Mouse (Mus musculus): ENCODE measurements around the gene Gpatch3. TPM values are rescaled to one million over a fixed set of nuclear protein-coding genes. Genes with fewer than 3 reads are reported as not detected.

The Gpatch3 gene
- polyA plus RNA-seq (2015; fragmentation: Illumina TruSeq; extraction: RNeasy Lipid Tissue Mini Kit (QIAGEN cat#74804); ENCODE audit: low read depth, low replicate concordance), result 7.6 TPM

GRCm38 (mm10) chr4:133574070-133574842 is at the start of gene Gpatch3:
TSS of gene Gpatch3 (plus strand) at chr4:133574745.

GRCm38 (mm10) chr4:133545272-133546231 is 29.0 kb upstream of the Gpatch3 start, which contains the start of gene Nudc:
TSS of gene Nudc (minus strand) at chr4:133545996.

GRCm38 (mm10) chr4:133552768-133553447 is 21.6 kb upstream of the Gpatch3 start, which contains the start of gene Nr0b2:
TSS of gene Nr0b2 (plus strand) at chr4:133553376.

GRCm38 (mm10) chr4:133584059-133584951 is 9.8 kb downstream of the Gpatch3 start, which contains the start of gene Gpn2:
TSS of gene Gpn2 (plus strand) at chr4:133584362.

GRCm38 (mm10) chr4:133601721-133602218 is 27.2 kb downstream of the Gpatch3 start, which contains the start of gene Sfn:
TSS of gene Sfn (minus strand) at chr4:133602168.

Other genes starting within 250 kb of the Gpatch3 start
- 36.3 TPM for gene Wdtc1, start 221.3 kb upstream of the Gpatch3 start, polyA plus RNA-seq (2015; fragmentation: Illumina TruSeq; extraction: RNeasy Lipid Tissue Mini Kit (QIAGEN cat#74804); ENCODE audit: low read depth, low replicate concordance)
- gene Slc9a1, start 205.0 kb upstream of the Gpatch3 start, polyA plus RNA-seq (2015; fragmentation: Illumina TruSeq; extraction: RNeasy Lipid Tissue Mini Kit (QIAGEN cat#74804); ENCODE audit: low read depth, low replicate concordance), result 30.9 TPM
- gene Tent5b, start 94.6 kb upstream of the Gpatch3 start, polyA plus RNA-seq (2015; fragmentation: Illumina TruSeq; extraction: RNeasy Lipid Tissue Mini Kit (QIAGEN cat#74804); ENCODE audit: low read depth, low replicate concordance), result not detected
- gene Trnp1, start 76.2 kb upstream of the Gpatch3 start, polyA plus RNA-seq (2015; fragmentation: Illumina TruSeq; extraction: RNeasy Lipid Tissue Mini Kit (QIAGEN cat#74804); ENCODE audit: low read depth, low replicate concordance), result 286 TPM
- 0.27 TPM for gene Kdf1, start 55.8 kb upstream of the Gpatch3 start, polyA plus RNA-seq (2015; fragmentation: Illumina TruSeq; extraction: RNeasy Lipid Tissue Mini Kit (QIAGEN cat#74804); ENCODE audit: low read depth, low replicate concordance)
- gene Nudc, start 28.7 kb upstream of the Gpatch3 start, polyA plus RNA-seq (2015; fragmentation: Illumina TruSeq; extraction: RNeasy Lipid Tissue Mini Kit (QIAGEN cat#74804); ENCODE audit: low read depth, low replicate concordance), result 177 TPM
- not detected for gene Nr0b2, start 21.4 kb upstream of the Gpatch3 start, polyA plus RNA-seq (2015; fragmentation: Illumina TruSeq; extraction: RNeasy Lipid Tissue Mini Kit (QIAGEN cat#74804); ENCODE audit: low read depth, low replicate concordance)
- gene Gpn2, start 9.6 kb downstream of the Gpatch3 start, polyA plus RNA-seq (2015; fragmentation: Illumina TruSeq; extraction: RNeasy Lipid Tissue Mini Kit (QIAGEN cat#74804); ENCODE audit: low read depth, low replicate concordance), result 11.5 TPM
- gene Sfn, start 27.4 kb downstream of the Gpatch3 start, polyA plus RNA-seq (2015; fragmentation: Illumina TruSeq; extraction: RNeasy Lipid Tissue Mini Kit (QIAGEN cat#74804); ENCODE audit: low read depth, low replicate concordance), result 1.0 TPM
- 37.2 TPM for gene Zdhhc18, start 75.4 kb downstream of the Gpatch3 start, polyA plus RNA-seq (2015; fragmentation: Illumina TruSeq; extraction: RNeasy Lipid Tissue Mini Kit (QIAGEN cat#74804); ENCODE audit: low read depth, low replicate concordance)
- 6.7 TPM for gene Pigv, start 97.9 kb downstream of the Gpatch3 start, polyA plus RNA-seq (2015; fragmentation: Illumina TruSeq; extraction: RNeasy Lipid Tissue Mini Kit (QIAGEN cat#74804); ENCODE audit: low read depth, low replicate concordance)
- 31.9 TPM for gene Arid1a, start 182.0 kb downstream of the Gpatch3 start, polyA plus RNA-seq (2015; fragmentation: Illumina TruSeq; extraction: RNeasy Lipid Tissue Mini Kit (QIAGEN cat#74804); ENCODE audit: low read depth, low replicate concordance)